Mouse (Mus musculus) liver, embryonic 14.5 days (tissue): ENCODE measurements around the gene Supt4a. TPM values are rescaled to one million over a fixed set of nuclear protein-coding genes. Genes with fewer than 3 reads are reported as not detected.

ENCODE experiments used
- ATAC-seq: fragments of 200-750 bp; cut with Nextera tagmentation; 2 replicates; pipeline ENCODE4 v1.8.0; 2017; ENCODE audit warnings: moderate number of reproducible peaks, mild to moderate bottlenecking, moderate library complexity; ENCODE audit not compliant: insufficient read depth
- DNase-seq, 3 experiments: peaks; one replicate each; pipeline ENCODE4 v3.0.0-alpha.2; 2012 to 2013; ENCODE audit warnings: low read depth in 3 of 3, low spot score in 3 of 3
- H3K27ac ChIP-seq: fragments of 300-500 bp; sonication (generic); 2 replicates; pipeline ENCODE4 v1.5.1; 2014; ENCODE audit warnings: moderate library complexity, mild to moderate bottlenecking, control low read depth, inconsistent platforms
- H3K27me3 ChIP-seq: fragments of 300-500 bp; sonication (generic); 2 replicates; pipeline ENCODE4 v1.6.1; 2014; ENCODE audit warnings: mild to moderate bottlenecking, low read length, moderate library complexity; ENCODE audit not compliant: control insufficient read depth, insufficient read depth
- H3K36me3 ChIP-seq: fragments of 300-500 bp; sonication (generic); replicated peaks from 2 replicates; pipeline ENCODE4 v1.6.1; 2014; ENCODE audit warnings: low read depth; ENCODE audit not compliant: control insufficient read depth, insufficient read depth
- H3K4me1 ChIP-seq, 2 experiments: fragments of 200-500 bp in 1 of 2; fragments of 300-500 bp in 1 of 2; sonication (generic) in 1 of 2; replicated peaks; 2 replicates each; pipeline ENCODE4 v1.6.1; 2012 to 2014; ENCODE audit warnings: antibody characterized with exemption in 1 of 2, inconsistent platforms in 1 of 2, low read length in 1 of 2; ENCODE audit not compliant: control insufficient read depth in 2 of 2, insufficient read depth in 2 of 2
- H3K4me2 ChIP-seq: fragments of 300-500 bp; sonication (generic); 2 replicates; pipeline ENCODE4 v1.6.1; 2014; ENCODE audit warnings: low read depth, mild to moderate bottlenecking, control low read depth, moderate library complexity
- H3K4me3 ChIP-seq, 2 experiments: fragments of 200-500 bp in 1 of 2; fragments of 300-500 bp in 1 of 2; sonication (generic) in 1 of 2; 2 replicates each; pipeline ENCODE4 v1.5.1; 2012 to 2014; ENCODE audit warnings: low read depth in 2 of 2, low read length in 2 of 2, mild to moderate bottlenecking in 2 of 2, control low read depth in 1 of 2, inconsistent platforms in 1 of 2, moderate library complexity in 1 of 2; ENCODE audit not compliant: insufficient read depth in 1 of 2
- H3K9ac ChIP-seq: fragments of 300-500 bp; sonication (generic); replicated peaks from 2 replicates; pipeline ENCODE4 v1.6.1; 2014; ENCODE audit warnings: mild to moderate bottlenecking, control low read depth, moderate library complexity
- H3K9me3 ChIP-seq: fragments of 300-500 bp; sonication (generic); 2 replicates; pipeline ENCODE4 v1.6.1; 2016; ENCODE audit warnings: low read length, mixed read lengths; ENCODE audit not compliant: control insufficient read depth
- CTCF ChIP-seq: IDR thresholded peaks from 2 replicates; pipeline ENCODE4 v1.5.1; 2016; ENCODE audit warnings: antibody characterized with exemption, low read depth, control low read depth
- EP300 ChIP-seq: IDR thresholded peaks from 2 replicates; pipeline ENCODE4 v1.6.1; 2016; ENCODE audit warnings: antibody characterized with exemption, low read depth
- WGBS: fragments of 180-500 bp; shearing (Covaris S2); extraction: QIAGEN DNeasy Blood & Tissue Kit; methylation state at CpG from one replicate; pipeline ENCODE4 v1.1.7; 2014; ENCODE audit not compliant: insufficient replicate concordance; 5-methylcytosine and 5-hydroxymethylcytosine counted together
- polyA plus RNA-seq, 2 experiments: library from polyadenylated mRNA; depleted of rRNA in 1 of 2; stranded (reverse) in 1 of 2; unstranded in 1 of 2; fragments of >200 nt; fragmentation: Nextera tagmentation in 1 of 2; extraction: Ambion mirVana in 1 of 2; gene quantifications; 2 replicates each; pipeline versions ENCODE4 v1.2.1 to v1.2.3; 2012 to 2014

Supt4a gene
- polyA plus RNA-seq, 2 experiments: 111 to 211 TPM

DNA sequence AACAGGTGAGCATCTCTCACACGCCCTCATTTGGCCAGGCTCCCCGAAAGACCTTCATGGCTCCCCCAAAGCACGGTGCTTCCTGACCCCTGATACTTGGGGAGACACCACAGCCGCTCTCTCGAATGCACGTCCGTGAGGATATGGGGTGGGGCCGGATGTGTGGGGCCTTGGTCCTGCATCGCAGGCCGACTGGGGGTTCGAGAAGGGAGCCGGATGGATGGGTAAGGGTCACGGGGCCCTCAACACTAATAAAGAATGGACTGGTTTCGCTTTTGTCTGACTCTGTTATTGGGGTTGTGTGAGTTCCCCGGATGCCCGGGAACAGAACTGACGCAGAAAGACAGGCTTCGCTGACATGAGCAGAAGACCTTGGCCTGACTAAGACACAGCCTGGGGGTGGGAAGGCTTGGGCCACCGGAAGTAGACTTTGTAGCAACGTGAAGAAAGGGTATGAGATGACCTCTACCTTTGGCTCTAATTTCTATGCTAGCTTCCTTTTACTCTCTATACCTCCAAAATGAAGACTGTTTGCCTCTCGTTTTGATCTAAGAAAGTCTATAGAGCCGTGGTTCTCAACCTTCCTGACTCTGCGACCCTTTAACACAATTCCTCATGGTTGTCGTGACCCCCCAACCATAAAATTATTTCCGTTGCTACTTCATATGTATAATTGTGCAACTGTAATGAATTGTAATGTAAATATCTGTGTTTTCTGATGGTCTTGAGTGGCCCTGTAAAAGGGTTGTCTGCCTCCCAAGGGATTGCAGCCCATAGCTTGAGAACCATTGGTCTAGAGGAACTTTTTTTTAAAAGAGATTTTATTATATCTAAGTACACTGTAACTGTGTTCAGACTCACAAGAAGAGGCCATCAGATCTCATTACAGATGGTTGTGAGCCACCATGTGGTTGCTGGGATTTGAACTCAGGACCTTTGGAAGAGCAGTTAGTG lies 19.9 kb downstream of the Supt4a start:
- WGBS: 9% methylated on average over 25 of the region's 25 CpGs
- Histone ChIP-seq H3K4me2 (peak overlapping the region; percentile 93), H3K4me3 (peak overlapping the region; percentile 89 to 96), H3K9me3 (no peaks in the 10 kb centered on the region), H3K4me1 (peaks cover 29 to 31% of the 10 kb centered on the region in 2 experiments), H3K36me3 (peaks cover 22% of the 10 kb centered on the region), H3K27ac (peak overlapping the region; percentile 100), H3K27me3 (peaks cover 8% of the 10 kb centered on the region), H3K9ac (peak overlapping the region; percentile 98)
- TF ChIP-seq CTCF (no peak), EP300 (no peak)
- no peak for DNase-seq
- no peak for ATAC-seq

DNA sequence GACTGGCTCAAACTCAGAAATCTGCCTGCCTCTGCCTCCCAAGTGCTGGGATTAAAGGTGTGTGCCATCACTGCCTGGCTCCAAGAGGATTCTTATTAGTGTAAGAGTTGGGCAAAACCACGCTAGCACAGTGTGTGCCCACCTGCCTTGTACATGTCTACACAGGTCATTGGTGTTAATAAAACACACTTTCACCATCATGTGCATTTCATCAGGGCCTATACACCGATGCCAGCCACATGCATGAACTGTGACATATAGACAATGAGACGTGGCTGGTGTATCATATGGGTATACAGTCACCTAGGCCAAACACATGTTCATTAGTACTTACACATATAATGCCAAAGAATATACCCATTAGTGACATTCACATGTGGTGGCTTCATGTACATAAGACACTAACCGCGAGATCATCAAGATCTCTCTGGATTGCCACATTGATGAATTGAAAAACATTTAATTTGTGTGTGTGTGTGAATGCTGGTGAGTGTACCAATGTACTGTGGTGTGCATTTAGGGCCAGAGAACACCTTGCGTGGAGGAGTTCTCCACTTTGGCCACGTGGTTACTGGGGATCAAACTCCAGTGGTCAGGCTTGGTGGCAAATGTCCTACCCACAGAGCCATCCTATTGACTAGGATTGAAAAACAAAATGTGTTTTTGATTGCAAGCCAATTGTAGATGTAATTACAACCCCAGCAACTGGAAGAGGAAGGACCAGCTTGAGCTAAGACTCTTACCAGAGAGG lies 21.0 kb downstream of the Supt4a start:
- peaks cover 19% of the 10 kb centered on the region for H3K27me3 ChIP-seq
- peaks cover 22% of the 10 kb centered on the region for H3K36me3 ChIP-seq
- no peaks in the 10 kb centered on the region for H3K9me3 ChIP-seq
- H3K9ac ChIP-seq: peak overlapping the region; percentile 98
- 23% methylated on average over 7 of the region's 7 CpGs for WGBS
- H3K4me2 ChIP-seq: peak overlapping the region; percentile 93
- peak overlapping the region; percentile 100 for H3K27ac ChIP-seq
- TF ChIP-seq EP300: peak; percentile 34; the same call in 1 of the 2 replicates
- no peak for TF ChIP-seq CTCF
- DNase-seq (no peak), ATAC-seq (peak; percentile 31)
- peaks cover 18 to 21% of the 10 kb centered on the region in 2 experiments for H3K4me1 ChIP-seq
- peak overlapping the region; percentile 35 to 96; a peak in 3 of 4 replicates for H3K4me3 ChIP-seq

DNA sequence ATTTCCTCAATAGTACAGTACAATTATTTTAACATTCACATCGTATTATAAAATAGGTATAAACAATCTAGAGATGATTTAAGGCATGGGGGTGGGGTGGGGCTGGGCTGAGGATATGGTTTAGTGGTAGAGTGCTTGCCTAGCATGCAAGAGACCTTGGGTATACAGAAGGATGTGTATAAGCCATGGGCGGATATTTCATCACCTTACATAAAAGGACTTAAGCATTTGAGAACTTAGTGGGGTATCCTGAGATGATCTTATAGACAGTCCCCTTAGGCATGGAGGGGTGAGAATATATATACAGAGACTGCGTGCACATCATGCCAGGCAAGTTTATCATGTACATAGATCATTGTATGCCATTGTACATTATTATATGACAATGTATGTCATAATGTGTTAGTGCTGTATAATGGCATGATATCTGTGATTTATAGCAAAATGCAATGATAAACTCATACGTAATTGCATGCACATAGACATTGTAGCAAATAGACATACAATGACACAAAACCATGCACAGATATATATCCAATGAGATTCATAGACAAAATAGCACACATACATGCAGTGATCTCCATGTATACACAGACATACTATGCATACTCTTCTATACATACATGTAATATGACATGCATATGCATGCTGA lies 21.7 kb downstream of the Supt4a start:
- H3K4me1 ChIP-seq: peaks cover 11 to 16% of the 10 kb centered on the region in 2 experiments
- no peak overlapping the region; a peak in 1 of 4 replicates for H3K4me3 ChIP-seq
- no peaks in the 10 kb centered on the region for H3K9me3 ChIP-seq
- ATAC-seq: peak; percentile 29
- H3K9ac ChIP-seq: no peak overlapping the region
- peak overlapping the region; percentile 100 for H3K27ac ChIP-seq
- 13% methylated on average over 4 of the region's 4 CpGs for WGBS
- H3K27me3 ChIP-seq: peaks cover 26% of the 10 kb centered on the region
- DNase-seq: no peak
- TF ChIP-seq CTCF (no peak), EP300 (no peak)
- H3K36me3 ChIP-seq: peaks cover 22% of the 10 kb centered on the region
- peak overlapping the region; percentile 93 for H3K4me2 ChIP-seq

DNA sequence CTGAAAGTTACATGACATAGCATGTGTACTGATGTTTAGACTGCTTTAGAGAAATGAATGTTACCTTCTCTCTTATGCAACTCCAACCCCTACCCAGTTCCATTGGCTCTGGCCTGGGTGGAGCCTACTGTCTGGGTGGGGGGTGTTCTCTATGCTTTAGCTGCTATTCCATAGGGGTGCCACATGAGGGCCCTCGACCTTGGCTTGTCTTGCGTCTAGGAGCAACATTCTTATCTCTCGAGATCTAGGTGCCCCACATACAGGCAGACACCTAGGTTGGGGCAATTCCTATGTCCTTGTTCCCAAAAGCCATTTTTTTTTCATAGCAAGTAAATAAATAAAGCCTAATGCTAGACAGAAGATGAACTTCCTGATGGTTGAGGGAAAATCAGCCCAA lies 22.3 kb downstream of the Supt4a start:
- peak overlapping the region; percentile 37 for H3K27ac ChIP-seq
- ATAC-seq: peak; percentile 19; the same call in 1 of the 2 replicates

More for the DNA sequence above, 22.3 kb downstream of the Supt4a start:
- no peak for DNase-seq
- Histone ChIP-seq H3K4me1 (peaks cover 5 to 11% of the 10 kb centered on the region in 2 experiments), H3K27me3 (peaks cover 32% of the 10 kb centered on the region), H3K9ac (no peak overlapping the region), H3K4me3 (no peak overlapping the region), H3K4me2 (no peak overlapping the region), H3K9me3 (no peaks in the 10 kb centered on the region), H3K36me3 (peaks cover 22% of the 10 kb centered on the region)
- WGBS: under 1% methylated on average over 3 of the region's 3 CpGs
- peak; percentile 74 for TF ChIP-seq CTCF
- TF ChIP-seq EP300: peak; percentile 8; the same call in 1 of the 2 replicates
